Mouse (Mus musculus) spleen, postnatal 4 days (tissue): ENCODE data around the gene Fam205c.
A peak's percentile ranks its signal among the peaks of the same experiment; 100 is the strongest.
"Not testable (repeated sequence)": the region's sequence is repeated elsewhere in the genome, so short reads cannot be mapped to it uniquely, and the experiment has no call there.

Source experiments
- DNase-seq, 2 experiments: peaks; one replicate each; pipeline ENCODE4 v3.0.0; 2022; ENCODE audit warnings: low spot score in 2 of 2

The Fam205c gene

DNA sequence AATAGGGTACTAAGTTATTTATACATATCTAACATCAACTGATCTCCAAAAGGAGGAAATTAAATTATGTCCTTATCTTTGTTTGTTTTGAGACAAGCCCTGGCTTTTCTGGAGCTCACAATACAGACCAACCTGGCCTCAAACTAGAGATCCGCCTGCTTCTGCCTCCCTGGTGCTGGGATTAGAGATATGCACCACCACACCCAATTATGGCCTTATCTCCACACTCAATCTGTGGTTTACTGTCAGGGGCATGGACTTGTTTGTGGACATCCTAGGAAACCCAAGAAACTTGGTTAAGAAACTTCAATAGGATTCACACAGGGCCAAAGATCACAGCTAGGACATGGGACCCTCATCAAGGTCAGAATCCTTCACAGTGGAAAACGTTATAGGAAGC is 3.6 kb upstream of the Fam205c start:
- peak in 1 of 2 experiments; percentile 56 for DNase-seq

DNA sequence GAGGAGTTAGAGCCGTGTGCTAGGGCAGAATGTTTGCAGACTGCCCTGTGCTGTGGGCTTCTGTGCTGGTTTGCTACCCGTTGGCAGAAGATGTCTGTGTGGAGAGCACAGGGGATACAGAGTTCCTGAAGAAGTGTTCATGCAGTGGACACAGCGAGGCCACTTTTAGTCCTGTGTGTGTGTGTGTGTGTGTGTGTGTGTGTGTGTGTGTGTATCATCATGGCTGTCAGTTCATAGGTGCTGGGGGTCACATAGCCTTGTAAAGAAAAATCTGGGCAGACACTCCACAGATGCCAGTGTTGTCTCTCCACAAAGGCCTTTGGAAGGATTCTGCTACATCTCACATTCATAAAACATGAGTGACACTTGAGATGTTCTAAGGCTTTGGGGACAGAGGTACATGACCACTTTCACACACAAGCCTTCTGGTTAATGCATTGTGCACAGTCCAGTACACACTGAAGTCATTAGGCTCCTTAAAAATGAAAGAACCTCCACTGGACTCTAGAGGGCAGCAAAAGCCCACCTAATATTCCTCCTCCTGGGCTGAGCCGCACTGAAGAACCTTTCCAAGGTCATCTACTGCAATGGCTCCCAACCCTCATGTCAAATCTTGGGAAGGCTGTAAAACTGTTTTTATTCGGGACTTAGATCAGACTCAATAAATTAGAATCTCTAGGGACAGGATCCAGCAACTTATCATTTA is 2.7 kb upstream of the Fam205c start:
- peak; percentile 49 to 68 for DNase-seq

DNA sequence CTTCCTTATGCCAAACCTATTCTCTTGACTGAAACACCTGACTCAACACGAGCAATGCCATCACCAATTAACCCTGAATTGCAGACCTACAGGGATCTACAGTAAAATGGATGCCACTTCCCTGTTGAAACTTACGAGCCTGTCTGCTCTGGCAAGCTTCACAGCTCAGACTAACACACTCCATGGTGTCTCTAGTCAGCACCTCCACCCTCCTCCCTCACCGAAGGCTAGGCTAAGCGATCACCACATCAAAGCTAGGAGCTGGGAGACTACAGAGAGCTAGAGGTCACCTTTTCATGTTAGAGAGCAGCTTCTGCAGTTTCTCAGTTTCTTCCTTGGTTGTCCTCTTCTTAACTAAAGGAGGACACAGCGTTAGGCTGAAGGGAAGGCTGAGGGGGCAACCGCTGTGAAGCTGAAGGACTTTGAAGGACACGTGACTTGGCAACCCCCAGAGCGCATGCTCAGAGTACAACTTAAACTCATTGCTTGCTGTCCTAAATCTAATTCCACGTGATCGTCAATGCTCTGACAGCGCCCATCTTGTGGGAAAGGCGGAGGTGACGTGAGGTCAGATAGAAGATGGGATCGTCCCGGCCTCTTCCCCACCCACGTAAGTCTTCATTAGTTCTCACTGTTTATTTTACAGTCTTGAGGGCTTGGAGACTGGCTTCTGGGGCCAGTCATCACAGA is 1.1 kb downstream of the Fam205c start:
- DNase-seq = no peak

DNA sequence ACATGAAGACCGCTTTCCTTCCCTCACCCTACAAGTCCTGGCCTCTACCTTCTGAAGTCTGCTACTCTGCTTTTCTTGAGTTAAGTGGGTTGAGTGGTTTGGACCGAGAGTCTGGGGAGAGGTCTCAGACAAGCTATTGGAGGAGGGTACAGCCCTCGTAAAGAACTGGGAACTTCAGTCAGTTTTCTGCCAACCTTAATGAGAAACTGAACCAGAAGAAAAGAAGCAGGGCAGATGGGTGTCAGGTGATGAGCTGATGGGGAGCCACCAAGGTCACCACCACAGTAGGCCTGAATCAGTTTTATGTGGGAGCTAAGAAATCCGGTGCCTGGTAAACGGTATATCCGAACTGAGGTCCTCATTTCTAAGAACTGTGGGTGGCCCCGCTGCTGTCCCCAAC is 1.9 kb downstream of the Fam205c start:
- no peak for DNase-seq

DNA sequence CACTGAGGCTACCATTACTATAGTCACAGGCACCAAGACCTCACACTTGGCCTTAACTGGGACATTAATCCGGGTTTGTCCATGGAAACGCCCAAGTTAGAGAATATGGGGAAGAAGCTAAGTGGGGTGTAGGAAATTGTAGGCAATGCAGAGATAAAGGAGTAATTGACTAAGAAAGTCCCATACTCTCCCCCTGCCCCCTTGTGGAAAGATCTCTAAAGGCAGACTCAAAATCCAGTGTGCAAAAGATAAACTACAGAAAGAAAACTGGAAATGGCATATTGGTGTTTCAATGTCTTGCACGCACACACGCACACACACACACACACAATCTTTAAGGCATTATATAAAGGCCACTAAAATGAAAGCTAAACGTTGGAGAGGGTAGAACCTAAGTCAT is 3.3 kb downstream of the Fam205c start:
- no peak for DNase-seq

DNA sequence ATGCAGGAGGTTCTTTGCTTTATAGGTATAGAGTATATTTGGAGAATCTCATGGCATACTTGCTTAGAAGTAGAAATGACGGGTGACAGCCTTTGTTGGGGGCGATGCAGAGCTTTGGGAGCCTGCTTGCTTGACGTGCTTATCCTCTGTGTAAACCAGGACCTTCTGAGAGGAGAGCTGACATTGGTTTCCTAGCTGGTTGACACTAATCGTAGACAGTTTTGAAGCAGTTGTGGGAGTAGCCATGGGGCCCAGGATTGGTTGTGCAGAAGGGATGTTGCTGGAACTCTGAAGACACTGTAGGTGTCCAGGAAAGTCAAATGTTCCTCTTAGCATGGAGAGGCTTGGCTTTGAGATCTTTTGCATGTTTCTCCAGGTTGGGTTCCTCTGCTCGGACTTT is 5.8 kb downstream of the Fam205c start:
- DNase-seq = peak in 1 of 2 experiments; percentile 56

DNA sequence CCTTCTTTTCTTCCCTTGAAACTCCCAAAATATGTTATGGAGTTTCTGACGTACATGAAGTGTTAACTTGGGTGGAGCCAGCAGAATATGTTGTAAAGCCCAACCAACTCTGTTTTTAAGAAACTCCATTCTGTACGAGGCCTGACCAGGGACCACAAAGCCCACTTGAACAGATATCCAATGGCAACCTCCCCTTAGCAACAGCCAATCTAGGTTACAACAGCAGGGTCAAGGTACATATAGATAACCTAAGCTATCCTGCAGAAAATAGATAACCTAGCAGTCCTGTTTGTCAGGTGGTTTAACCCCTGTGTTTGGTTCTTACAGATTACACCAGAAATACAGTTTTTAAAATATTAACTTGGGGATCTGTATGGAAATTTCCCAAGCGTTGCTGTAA is 6.6 kb downstream of the Fam205c start:
- peak in 1 of 2 experiments; percentile 60 for DNase-seq

DNA sequence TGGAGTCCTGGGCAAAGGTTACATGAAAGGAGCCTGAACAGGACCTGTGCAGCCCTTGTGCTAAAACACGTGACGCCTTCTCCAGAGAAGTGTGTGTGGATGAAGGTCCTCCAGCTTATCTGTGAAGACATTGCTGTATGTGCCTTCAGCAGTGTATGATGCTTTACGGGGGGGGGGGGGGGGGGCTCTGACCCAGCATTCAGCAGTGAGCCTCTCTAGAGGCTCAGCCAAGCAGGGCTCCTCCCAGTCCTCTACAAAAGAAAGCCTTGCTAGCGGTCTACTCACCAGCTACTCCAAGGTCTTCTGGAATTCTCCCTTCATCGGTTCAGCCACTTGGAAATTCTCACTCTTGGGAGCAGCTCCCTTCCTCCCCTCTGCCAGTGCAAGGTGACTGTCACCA is 10.5 kb downstream of the Fam205c start:
- DNase-seq = not testable (repeated sequence)

DNA sequence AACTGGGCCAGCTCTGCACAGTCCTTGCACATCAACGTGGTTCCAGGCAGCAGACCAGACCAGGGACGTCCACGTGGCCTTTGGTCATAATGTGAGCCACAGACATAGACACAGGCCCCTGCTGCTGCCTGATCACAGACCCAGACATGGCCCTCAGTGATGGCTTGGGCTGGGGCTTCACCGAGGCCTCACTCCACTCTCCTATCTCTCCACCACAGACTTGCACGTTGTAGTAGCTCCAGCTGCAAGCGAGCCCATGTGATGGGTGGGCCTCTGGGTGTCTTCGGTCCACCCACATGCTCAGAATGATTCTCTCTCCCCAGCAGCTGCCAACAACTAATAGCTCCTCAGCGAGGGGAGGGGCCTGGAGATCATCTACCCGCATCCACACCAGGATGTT is 13.6 kb downstream of the Fam205c start:
- DNase-seq = peak; percentile 74 to 79

DNA sequence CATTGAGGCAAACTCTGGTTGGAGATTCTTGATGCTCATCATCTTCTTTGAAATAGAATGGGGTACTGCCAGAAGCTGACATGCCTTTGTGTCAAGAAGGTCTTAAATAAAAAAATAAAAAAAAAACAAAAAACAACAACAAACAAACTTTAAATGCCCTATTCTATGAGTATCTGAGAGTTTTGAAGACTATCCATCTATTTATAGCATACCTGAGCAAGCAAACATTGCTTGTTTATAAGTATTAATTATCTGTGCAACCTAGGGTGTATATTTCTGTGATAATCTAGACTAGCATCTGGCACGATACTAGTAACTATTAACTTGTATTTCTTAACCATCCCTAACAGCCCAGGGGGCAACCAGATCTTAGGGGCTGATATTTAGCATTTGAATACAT is 17.4 kb downstream of the Fam205c start, which contains the start of gene Gm12394:
Gene Gm12394, minus strand, starts transcription at position 101 of the 400 bp plus-strand sequence.
- DNase-seq = not testable (repeated sequence)

DNA sequence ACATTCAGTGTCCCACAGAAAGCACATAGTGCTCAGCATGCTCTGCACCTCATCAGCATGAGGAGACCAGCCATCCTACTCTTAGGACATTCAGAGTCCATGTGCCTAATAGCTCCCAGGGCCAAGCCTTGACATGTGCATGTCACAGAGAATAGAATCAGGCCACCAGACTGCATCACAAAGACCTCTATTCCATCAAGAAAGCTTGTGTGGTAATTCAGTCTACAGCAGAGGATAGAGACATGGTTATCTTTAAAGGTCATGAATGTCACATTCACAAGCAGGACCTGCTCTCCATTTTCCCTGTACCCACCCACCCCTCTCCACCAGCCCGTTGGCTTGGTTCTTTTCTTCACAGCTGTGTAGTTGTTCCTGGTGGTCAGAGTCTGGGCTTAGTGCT is 20.2 kb downstream of the Fam205c start, which contains the start of gene Fam205a1:
Gene Fam205a1, minus strand, starts transcription at position 101 of the 400 bp plus-strand sequence.
- DNase-seq = not testable (repeated sequence)
